Mouse (Mus musculus) MEL (cell line): ENCODE measurements around the gene Kcnk13.

ENCODE experiments used
- CTCF ChIP-seq, 3 experiments: IDR thresholded peaks in 2 of 3; conservative IDR thresholded peaks in 1 of 3; 2 replicates each; pipeline ENCODE4 v1.5.1; 2011 to 2012; ENCODE audit warnings: low read length in 3 of 3, low read depth in 2 of 3, mild to moderate bottlenecking in 2 of 3, improper control_type of control experiment in 1 of 3, inconsistent platforms in 1 of 3, mixed read lengths in 1 of 3, moderate library complexity in 1 of 3; ENCODE audit not compliant: control insufficient read depth in 1 of 3, insufficient read depth in 1 of 3, poor library complexity in 1 of 3, severe bottlenecking in 1 of 3
- ZC3H11A ChIP-seq: IDR thresholded peaks from 2 replicates; pipeline ENCODE4 v1.6.1; 2012; ENCODE audit warnings: low read depth, mild to moderate bottlenecking, inconsistent platforms, low read length, improper control_type of control experiment
- ZKSCAN1 ChIP-seq: IDR thresholded peaks from 2 replicates; pipeline ENCODE4 v1.6.1; 2012; ENCODE audit warnings: low read depth, mild to moderate bottlenecking, inconsistent platforms, low read length, improper control_type of control experiment, moderate library complexity

GRCm38 (mm10) chr12:100032521-100032920 lies 68.2 kb downstream of the Kcnk13 start:
- no peak for TF ChIP-seq ZKSCAN1
- no peak for TF ChIP-seq CTCF (IDR thresholded peaks at IDR 0.05 in 2 of 3, conservative IDR thresholded peaks at IDR 0.05 in 1 of 3; ENCODE audit: control insufficient read depth in 1 of 3, insufficient read depth in 1 of 3, low read depth in 2 of 3, low read length in 3 of 3, poor library complexity in 1 of 3, severe bottlenecking in 1 of 3)
- TF ChIP-seq ZC3H11A, result no peak
